Mouse (Mus musculus) midbrain, embryonic 16.5 days (tissue): Measurements from ENCODE around the gene Sdccag8. TPM values are rescaled to one million over a fixed set of nuclear protein-coding genes. Genes with fewer than 3 reads are reported as not detected.
A peak's percentile ranks its signal among the peaks of the same experiment; 100 is the strongest.

Source experiments
- ATAC-seq: fragments of 200-750 bp; cut with Nextera tagmentation; 2 replicates; pipeline ENCODE4 v1.8.0; 2017; ENCODE audit warnings: moderate TSS enrichment
- H3K27ac ChIP-seq: fragments of 300-500 bp; sonication (generic); 2 replicates; pipeline ENCODE4 v1.5.1; 2014; ENCODE audit warnings: mild to moderate bottlenecking, low read length, mixed read lengths
- H3K27me3 ChIP-seq: fragments of 300-500 bp; sonication (generic); 2 replicates; pipeline ENCODE4 v1.6.1; 2014; ENCODE audit warnings: low read depth, low read length, mixed read lengths; ENCODE audit not compliant: control insufficient read depth, insufficient read depth
- H3K36me3 ChIP-seq: fragments of 300-500 bp; sonication (generic); 2 replicates; pipeline ENCODE4 v1.6.1; 2014; ENCODE audit warnings: mild to moderate bottlenecking, low read length, moderate library complexity, mixed read lengths; ENCODE audit not compliant: control insufficient read depth, insufficient read depth
- H3K4me1 ChIP-seq: fragments of 300-500 bp; sonication (generic); 2 replicates; pipeline ENCODE4 v1.6.1; 2014; ENCODE audit warnings: mild to moderate bottlenecking, low read length, mixed read lengths; ENCODE audit not compliant: control insufficient read depth, insufficient read depth
- H3K4me2 ChIP-seq: fragments of 300-500 bp; sonication (generic); 2 replicates; pipeline ENCODE4 v1.6.1; 2014; ENCODE audit warnings: mild to moderate bottlenecking, low read length, mixed read lengths
- H3K4me3 ChIP-seq: fragments of 300-500 bp; sonication (generic); 2 replicates; pipeline ENCODE4 v1.5.1; 2014; ENCODE audit warnings: low read depth, mild to moderate bottlenecking, low read length, moderate library complexity, mixed read lengths
- H3K9ac ChIP-seq: fragments of 300-500 bp; sonication (generic); 2 replicates; pipeline ENCODE4 v1.6.1; 2014; ENCODE audit warnings: low read depth, low read length, mixed read lengths
- H3K9me3 ChIP-seq: fragments of 300-500 bp; sonication (generic); replicated peaks from 2 replicates; pipeline ENCODE4 v1.6.1; 2014; ENCODE audit warnings: mild to moderate bottlenecking, low read length, mixed read lengths; ENCODE audit not compliant: control insufficient read depth, poor library complexity, severe bottlenecking
- WGBS: fragments of 180-500 bp; shearing (Covaris S2); extraction: QIAGEN DNeasy Blood & Tissue Kit; methylation state at CpG from one replicate; pipeline ENCODE4 v1.1.7; 2014; 5-methylcytosine and 5-hydroxymethylcytosine counted together
- polyA plus RNA-seq: library from polyadenylated mRNA; unstranded; fragments of >200 nt; fragmentation: Nextera tagmentation; extraction: Ambion mirVana; gene quantifications from 2 replicates; pipeline ENCODE4 v1.2.1, GENCODE M21; 2015

The Sdccag8 gene
- polyA plus RNA-seq, 1 experiment from 2014 or later, result 27.4 TPM

- ATAC-seq, result no peak
- 75% methylated on average over 4 of the region's 4 CpGs for WGBS
Measured at GRCm38 (mm10) chr1:176825084-176825483, 10.6 kb downstream of the Sdccag8 start.

GRCm38 (mm10) chr1:176826186-176826585 is 11.7 kb downstream of the Sdccag8 start:
- ATAC-seq, result no peak
- no peaks in the 10 kb centered on the region for H3K36me3 ChIP-seq
- H3K4me2 ChIP-seq, result no peak overlapping the region
- H3K9ac ChIP-seq, result no peak overlapping the region
- peaks cover 3% of the 10 kb centered on the region for H3K4me1 ChIP-seq
- WGBS, result 83% methylated on average over 11 of the region's 11 CpGs
- H3K27me3 ChIP-seq, result no peaks in the 10 kb centered on the region
- no peaks in the 10 kb centered on the region for H3K9me3 ChIP-seq
- H3K27ac ChIP-seq, result no peak overlapping the region
- H3K4me3 ChIP-seq, result no peak overlapping the region

More at GRCm38 (mm10) chr1:176825084-176825483, 10.6 kb downstream of the Sdccag8 start:
- H3K9me3 ChIP-seq, result no peaks in the 10 kb centered on the region
- no peak overlapping the region for H3K4me2 ChIP-seq
- H3K27me3 ChIP-seq, result no peaks in the 10 kb centered on the region; the same call in 1 of the 2 replicates
- no peak overlapping the region for H3K4me3 ChIP-seq
- no peak overlapping the region for H3K27ac ChIP-seq
- no peaks in the 10 kb centered on the region for H3K36me3 ChIP-seq
- peaks cover 3% of the 10 kb centered on the region for H3K4me1 ChIP-seq
- no peak overlapping the region for H3K9ac ChIP-seq

- H3K4me3 ChIP-seq, result no peak overlapping the region
- H3K9me3 ChIP-seq, result no peaks in the 10 kb centered on the region
- peaks cover 1% of the 10 kb centered on the region; the same call in 1 of the 2 replicates for H3K4me1 ChIP-seq
- 91% methylated on average over 4 of the region's 4 CpGs for WGBS
- no peaks in the 10 kb centered on the region for H3K36me3 ChIP-seq
- H3K27me3 ChIP-seq, result no peaks in the 10 kb centered on the region
- ATAC-seq, result no peak
- no peak overlapping the region for H3K9ac ChIP-seq
- H3K4me2 ChIP-seq, result no peak overlapping the region
- H3K27ac ChIP-seq, result no peak overlapping the region
Measured at GRCm38 (mm10) chr1:176826931-176827330, 12.5 kb downstream of the Sdccag8 start.

GRCm38 (mm10) chr1:176827365-176827764 is 12.9 kb downstream of the Sdccag8 start:
- H3K4me2 ChIP-seq, result no peak overlapping the region
- H3K9me3 ChIP-seq, result no peaks in the 10 kb centered on the region
- H3K9ac ChIP-seq, result no peak overlapping the region
- no peaks in the 10 kb centered on the region for H3K4me1 ChIP-seq
- 79% methylated on average over 4 of the region's 4 CpGs for WGBS
- H3K27ac ChIP-seq, result no peak overlapping the region
- H3K27me3 ChIP-seq, result no peaks in the 10 kb centered on the region
- no peaks in the 10 kb centered on the region for H3K36me3 ChIP-seq
- H3K4me3 ChIP-seq, result no peak overlapping the region
- ATAC-seq, result no peak

- Histone ChIP-seq H3K4me3 (no peak overlapping the region), H3K27ac (no peak overlapping the region), H3K27me3 (no peaks in the 10 kb centered on the region), H3K9me3 (no peaks in the 10 kb centered on the region), H3K4me1 (no peaks in the 10 kb centered on the region), H3K4me2 (no peak overlapping the region), H3K36me3 (no peaks in the 10 kb centered on the region), H3K9ac (no peak overlapping the region)
- ATAC-seq, result 0 out of 2 replicates have a peak, but pooled peaks have one; percentile 39
- WGBS, result 66% methylated on average over 5 of the region's 5 CpGs
Measured at GRCm38 (mm10) chr1:176827945-176828485, 13.6 kb downstream of the Sdccag8 start.

GRCm38 (mm10) chr1:176828666-176829065 is 14.2 kb downstream of the Sdccag8 start:
- H3K36me3 ChIP-seq, result no peaks in the 10 kb centered on the region
- H3K9ac ChIP-seq, result no peak overlapping the region
- H3K27me3 ChIP-seq, result no peaks in the 10 kb centered on the region
- no peak for ATAC-seq
- WGBS, result 91% methylated on average over 12 of the region's 12 CpGs
- H3K4me3 ChIP-seq, result no peak overlapping the region
- no peaks in the 10 kb centered on the region for H3K4me1 ChIP-seq
- no peaks in the 10 kb centered on the region for H3K9me3 ChIP-seq
- no peak overlapping the region for H3K27ac ChIP-seq
- no peak overlapping the region for H3K4me2 ChIP-seq

- WGBS, result 97% methylated on average over 2 of the region's 2 CpGs
Measured at GRCm38 (mm10) chr1:176832071-176832470, 17.6 kb downstream of the Sdccag8 start.

GRCm38 (mm10) chr1:176832607-176833006 is 18.1 kb downstream of the Sdccag8 start:
- Histone ChIP-seq H3K36me3 (no peaks in the 10 kb centered on the region), H3K27ac (no peak overlapping the region), H3K4me3 (no peak overlapping the region), H3K9ac (no peak overlapping the region), H3K27me3 (no peaks in the 10 kb centered on the region), H3K9me3 (no peaks in the 10 kb centered on the region), H3K4me2 (no peak overlapping the region), H3K4me1 (peaks cover 6% of the 10 kb centered on the region)
- 85% methylated on average over 8 of the region's 8 CpGs for WGBS
- ATAC-seq, result no peak

More at GRCm38 (mm10) chr1:176832071-176832470, 17.6 kb downstream of the Sdccag8 start:
- H3K27ac ChIP-seq, result no peak overlapping the region
- no peaks in the 10 kb centered on the region for H3K9me3 ChIP-seq
- no peak overlapping the region for H3K9ac ChIP-seq
- no peak for ATAC-seq
- H3K36me3 ChIP-seq, result no peaks in the 10 kb centered on the region
- H3K4me3 ChIP-seq, result no peak overlapping the region
- no peak overlapping the region for H3K4me2 ChIP-seq
- no peaks in the 10 kb centered on the region for H3K27me3 ChIP-seq
- peaks cover 6% of the 10 kb centered on the region for H3K4me1 ChIP-seq

GRCm38 (mm10) chr1:176833257-176833656 is 18.8 kb downstream of the Sdccag8 start:
- no peak for ATAC-seq
- Histone ChIP-seq H3K4me3 (no peak overlapping the region), H3K27me3 (no peaks in the 10 kb centered on the region), H3K9ac (no peak overlapping the region), H3K4me1 (peaks cover 6% of the 10 kb centered on the region), H3K9me3 (no peaks in the 10 kb centered on the region), H3K36me3 (no peaks in the 10 kb centered on the region), H3K27ac (no peak overlapping the region), H3K4me2 (no peak overlapping the region)
